Mouse (Mus musculus) CH12.LX (cell line): Measurements from ENCODE around the gene Mtfr2.

Source experiments
- CTCF ChIP-seq, 2 experiments: IDR thresholded peaks in 1 of 2; conservative IDR thresholded peaks in 1 of 2; 2 replicates each; pipeline ENCODE4 v1.5.1; 2011 to 2012; ENCODE audit warnings: low read depth in 2 of 2, low read length in 2 of 2, improper control_type of control experiment in 1 of 2, inconsistent platforms in 1 of 2, mild to moderate bottlenecking in 1 of 2, moderate library complexity in 1 of 2
- ETS1 ChIP-seq: conservative IDR thresholded peaks from 2 replicates; pipeline ENCODE4 v1.6.1; 2012; ENCODE audit warnings: low read depth, mild to moderate bottlenecking, inconsistent platforms, low read length, improper control_type of control experiment, moderate library complexity
- POLR2A ChIP-seq: IDR thresholded peaks from 2 replicates; pipeline ENCODE4 v1.6.1; 2011; ENCODE audit warnings: low read depth, mild to moderate bottlenecking, improper control_type of control experiment, low read length
- RCOR1 ChIP-seq: conservative IDR thresholded peaks from 2 replicates; pipeline ENCODE4 v1.6.1; 2012; ENCODE audit warnings: low read depth, mild to moderate bottlenecking, inconsistent platforms, low read length, improper control_type of control experiment
- ZC3H11A ChIP-seq: IDR thresholded peaks from 2 replicates; pipeline ENCODE4 v1.6.1; 2012; ENCODE audit warnings: low read depth, mild to moderate bottlenecking, inconsistent platforms, low read length, improper control_type of control experiment

DNA sequence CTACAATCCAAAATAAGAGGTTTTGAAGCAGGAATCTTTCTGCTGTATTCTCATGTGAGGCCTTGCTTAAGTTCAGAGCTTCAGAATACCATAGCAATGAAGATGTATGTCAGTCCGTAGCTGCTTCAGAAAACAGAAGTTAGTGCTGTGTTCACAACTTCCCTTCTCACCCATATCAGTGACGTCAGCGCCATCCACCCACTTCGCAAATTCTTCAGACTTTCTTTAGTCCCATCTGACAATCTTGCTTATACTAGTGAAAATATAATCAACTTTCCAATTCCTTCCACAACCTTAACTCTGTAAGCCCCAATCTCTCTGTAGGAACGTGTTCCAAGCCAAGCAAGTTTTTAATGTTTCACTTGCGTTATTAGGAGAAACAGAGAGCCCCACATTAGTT lies 50.7 kb downstream of the Mtfr2 start:
- TF ChIP-seq POLR2A (no peak), ZC3H11A (no peak), CTCF (conservative IDR thresholded peaks at IDR 0.05 in 1 of 2, IDR thresholded peaks at IDR 0.05 in 1 of 2; ENCODE audit: low read depth in 2 of 2, low read length in 2 of 2) (no peak), ETS1 (no peak), RCOR1 (no peak)
